Mouse (Mus musculus) activated CD4-positive, CD25-positive, alpha-beta regulatory T cell (primary cell): Measurements from ENCODE around the gene Lrrc75b. TPM values are rescaled to one million over a fixed set of nuclear protein-coding genes. Genes with fewer than 3 reads are reported as not detected.

Source experiments
- polyA plus RNA-seq, 2 experiments: library from polyadenylated mRNA; unstranded; fragments of 100-300 nt; shearing (Covaris generic); gene quantifications; one replicate each; pipeline ENCODE4 v1.2.1; 2017

The Lrrc75b gene
- polyA plus RNA-seq, result under 1 TPM in 1 of 2 experiments, not detected in 1; 0.47 TPM

GRCm38 (mm10) chr10:75559676-75560548, at the start of gene Lrrc75b:
Lrrc75b (minus strand) TSS chr10:75560330.

GRCm38 (mm10) chr10:75589129-75589528, 29.0 kb upstream of the Lrrc75b start, which contains the start of gene Ggt5:
Ggt5 (plus strand) TSS chr10:75589340.

GRCm38 (mm10) chr10:75561071-75561654, 1.0 kb upstream of the Lrrc75b start, which contains the start of gene Ggt1:
Ggt1 (plus strand) TSS chr10:75561604.

GRCm38 (mm10) chr10:75517758-75518143, 42.4 kb downstream of the Lrrc75b start, which contains the start of gene Gucd1:
Gucd1 (minus strand) TSS chr10:75517972.

GRCm38 (mm10) chr10:75517073-75517757, 42.9 kb downstream of the Lrrc75b start, which contains the start of gene Snrpd3:
Snrpd3 (plus strand) TSS chr10:75517551.

Other genes starting within 250 kb of the Lrrc75b start
- gene Adora2a, start 243.5 kb downstream of the Lrrc75b start, polyA plus RNA-seq, result 10 to 100 TPM; 20.0 to 53.7 TPM
- gene Upb1, start 159.2 kb downstream of the Lrrc75b start, polyA plus RNA-seq, result under 1 TPM in 1 of 2 experiments, not detected in 1; 0.61 TPM
- gene Snrpd3, start 42.8 kb downstream of the Lrrc75b start, polyA plus RNA-seq, result 100 to 1,000 TPM; 158 to 239 TPM
- 10 to 100 TPM; 25.9 to 29.4 TPM for gene Gucd1, start 42.4 kb downstream of the Lrrc75b start, polyA plus RNA-seq
- gene Ggt1, start 1.3 kb upstream of the Lrrc75b start, polyA plus RNA-seq, result 1 to 10 TPM; 3.3 to 5.7 TPM
- gene Ggt5, start 29.0 kb upstream of the Lrrc75b start, polyA plus RNA-seq, result 1 to 10 TPM in 1 of 2 experiments, under 1 TPM in 1; 0.29 to 9.0 TPM
- 10 to 100 TPM in 1 of 2 experiments, 1 to 10 TPM in 1; 8.5 to 14.4 TPM for gene Susd2, start 83.7 kb upstream of the Lrrc75b start, polyA plus RNA-seq
- 10 to 100 TPM; 33.3 to 46.4 TPM for gene Cabin1, start 204.0 kb upstream of the Lrrc75b start, polyA plus RNA-seq
- gene Ddt, start 213.1 kb upstream of the Lrrc75b start, polyA plus RNA-seq, result 10 to 100 TPM; 66.1 to 82.0 TPM
- gene Gm20441, start 220.6 kb upstream of the Lrrc75b start, polyA plus RNA-seq, result not detected
- 1 to 10 TPM; 2.9 to 7.2 TPM for gene Gstt3, start 221.1 kb upstream of the Lrrc75b start, polyA plus RNA-seq
- 1 to 10 TPM in 1 of 2 experiments, under 1 TPM in 1; 0.25 to 1.1 TPM for gene Gstt1, start 238.3 kb upstream of the Lrrc75b start, polyA plus RNA-seq